Mouse (Mus musculus) heart, postnatal 0 days (tissue): ENCODE measurements around the gene Shroom1.

Experiments used
- CTCF ChIP-seq: IDR thresholded peaks from 2 replicates; pipeline ENCODE4 v1.5.1; 2016; ENCODE audit warnings: antibody characterized with exemption, control low read depth, low read depth
- EP300 ChIP-seq: IDR thresholded peaks from 2 replicates; pipeline ENCODE4 v1.6.1; 2016; ENCODE audit warnings: antibody characterized with exemption, low read depth

GRCm38 (mm10) chr11:53483159-53483891, 26.3 kb downstream of the Shroom1 start:
- TF ChIP-seq CTCF (no peak), EP300 (no peak)
